Mouse (Mus musculus): ENCODE data around the gene Kcnh3. TPM values are rescaled to one million over a fixed set of nuclear protein-coding genes. Genes with fewer than 3 reads are reported as not detected.

The Kcnh3 gene
- polyA plus RNA-seq, 1 experiment from 2014 or later = 0.12 TPM

DNA sequence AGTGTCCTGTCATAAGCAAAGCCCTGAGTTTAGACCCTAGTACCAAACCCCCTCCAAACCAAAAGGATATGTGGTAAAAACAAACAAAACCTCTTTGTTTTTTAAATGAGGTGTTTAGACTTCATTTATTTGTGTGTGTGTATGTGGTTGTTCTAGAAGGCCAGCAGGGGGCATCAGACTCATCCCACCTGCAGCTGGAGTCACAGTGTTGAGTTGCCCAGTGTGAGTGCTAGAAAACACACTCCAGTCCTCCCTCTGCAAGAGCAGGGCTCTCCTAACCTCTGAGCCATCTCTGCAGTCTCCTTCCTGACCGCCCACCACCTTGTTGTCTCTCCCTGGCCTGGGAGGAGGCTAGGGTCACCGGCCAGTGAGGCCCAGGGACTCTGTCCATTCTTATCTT, 9.7 kb upstream of the Kcnh3 start:
- H3K9ac ChIP-seq (ENCODE audit: low read depth, low read length) = no peak overlapping the region
- DNase-seq (ENCODE audit: low spot score) (peak; percentile 35), ATAC-seq (ENCODE audit: low FRiP score) (no peak)
- no peak overlapping the region for H3K27ac ChIP-seq (ENCODE audit: low read depth, low read length)
- H3K27me3 ChIP-seq (ENCODE audit: control insufficient read depth, insufficient read depth, low read length) = peaks cover 4% of the 10 kb centered on the region; the same call in 1 of the 2 replicates
- no peaks in the 10 kb centered on the region for H3K4me1 ChIP-seq (replicated peaks; ENCODE audit: control insufficient read depth, insufficient read depth, low read length)
- peaks cover 2% of the 10 kb centered on the region; the same call in 1 of the 2 replicates for H3K36me3 ChIP-seq (ENCODE audit: control insufficient read depth, insufficient read depth, low read length)
- no peak overlapping the region for H3K4me3 ChIP-seq (ENCODE audit: low read depth, low read length)
- H3K4me2 ChIP-seq (replicated peaks; ENCODE audit: low read depth, low read length) = no peak overlapping the region
- WGBS = 84% methylated on average over 2 of the region's 2 CpGs
- H3K9me3 ChIP-seq (ENCODE audit: control insufficient read depth, low read length) = no peaks in the 10 kb centered on the region

- Histone ChIP-seq H3K27ac (ENCODE audit: low read depth, low read length) (no peak overlapping the region), H3K4me3 (ENCODE audit: low read depth, low read length) (no peak overlapping the region), H3K36me3 (ENCODE audit: control insufficient read depth, insufficient read depth, low read length) (peaks cover 2% of the 10 kb centered on the region; the same call in 1 of the 2 replicates), H3K4me1 (replicated peaks; ENCODE audit: control insufficient read depth, insufficient read depth, low read length) (no peaks in the 10 kb centered on the region), H3K27me3 (ENCODE audit: control insufficient read depth, insufficient read depth, low read length) (peaks cover 6% of the 10 kb centered on the region; the same call in 1 of the 2 replicates), H3K9me3 (ENCODE audit: control insufficient read depth, low read length) (no peaks in the 10 kb centered on the region), H3K4me2 (replicated peaks; ENCODE audit: low read depth, low read length) (no peak overlapping the region), H3K9ac (ENCODE audit: low read depth, low read length) (no peak overlapping the region)
- DNase-seq (ENCODE audit: low spot score) (no peak), ATAC-seq (ENCODE audit: low FRiP score) (no peak)
- WGBS = 82% methylated on average over 11 of the region's 11 CpGs
These were observed 8.8 kb upstream of the Kcnh3 start for GRCm38 (mm10) chr15:99215741-99216463.

- ATAC-seq (ENCODE audit: low FRiP score) (no peak), DNase-seq (ENCODE audit: low spot score) (no peak)
- 94% methylated on average over 4 of the region's 4 CpGs for WGBS
- H3K9ac ChIP-seq (ENCODE audit: low read depth, low read length) = no peak overlapping the region
- no peak overlapping the region for H3K4me3 ChIP-seq (ENCODE audit: low read depth, low read length)
- peaks cover 19% of the 10 kb centered on the region for H3K27me3 ChIP-seq (ENCODE audit: control insufficient read depth, insufficient read depth, low read length)
- H3K36me3 ChIP-seq (ENCODE audit: control insufficient read depth, insufficient read depth, low read length) = no peaks in the 10 kb centered on the region; the same call in 1 of the 2 replicates
- no peak overlapping the region for H3K4me2 ChIP-seq (replicated peaks; ENCODE audit: low read depth, low read length)
- H3K4me1 ChIP-seq (replicated peaks; ENCODE audit: control insufficient read depth, insufficient read depth, low read length) = 0 out of 2 replicates have a peak, but pooled peaks cover 2% of the 10 kb centered on the region
- no peak overlapping the region for H3K27ac ChIP-seq (ENCODE audit: low read depth, low read length)
- no peaks in the 10 kb centered on the region for H3K9me3 ChIP-seq (ENCODE audit: control insufficient read depth, low read length)
These were observed 7.0 kb upstream of the Kcnh3 start for GRCm38 (mm10) chr15:99217630-99218029.

DNA sequence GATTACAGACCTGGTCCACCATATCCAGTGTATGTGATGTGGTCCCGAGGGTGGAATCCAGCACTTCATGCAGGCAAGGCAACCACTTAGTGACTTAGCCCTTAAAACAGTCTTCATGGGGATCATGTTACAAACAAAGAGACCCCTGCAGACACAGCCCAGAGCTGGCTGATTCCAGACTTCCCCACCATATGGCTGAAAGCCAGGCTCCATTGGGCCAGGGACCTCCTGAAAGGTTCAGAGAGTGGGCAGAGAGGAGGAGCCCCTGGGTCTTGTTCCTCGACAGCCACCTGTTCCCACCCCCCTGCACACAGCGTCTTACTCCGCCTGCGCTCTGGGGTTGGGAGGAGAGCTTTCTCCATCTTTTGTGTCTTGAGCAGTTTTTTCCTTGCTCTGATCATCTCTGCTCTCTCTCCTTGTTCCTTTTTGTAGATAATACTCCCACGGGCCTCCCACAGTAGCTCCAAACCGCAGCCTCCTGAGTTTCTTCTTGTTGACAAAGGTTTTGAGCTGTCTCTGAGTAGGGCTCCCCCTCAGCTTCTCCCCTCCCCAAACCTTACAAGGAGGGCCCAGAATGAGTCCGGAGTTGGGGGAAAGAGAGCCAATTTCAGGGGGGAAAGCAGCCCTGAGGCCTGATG, 3.2 kb upstream of the Kcnh3 start:
- Histone ChIP-seq H3K27ac (ENCODE audit: low read depth, low read length) (no peak overlapping the region), H3K9ac (ENCODE audit: low read depth, low read length) (no peak overlapping the region), H3K36me3 (ENCODE audit: control insufficient read depth, insufficient read depth, low read length) (no peaks in the 10 kb centered on the region), H3K27me3 (ENCODE audit: control insufficient read depth, insufficient read depth, low read length) (peaks cover 55% of the 10 kb centered on the region), H3K4me1 (replicated peaks; ENCODE audit: control insufficient read depth, insufficient read depth, low read length) (peaks cover 19% of the 10 kb centered on the region), H3K4me2 (replicated peaks; ENCODE audit: low read depth, low read length) (no peak overlapping the region), H3K4me3 (ENCODE audit: low read depth, low read length) (no peak overlapping the region), H3K9me3 (ENCODE audit: control insufficient read depth, low read length) (no peaks in the 10 kb centered on the region)
- no peak for ATAC-seq (ENCODE audit: low FRiP score)
- peak; percentile 45 for DNase-seq (ENCODE audit: low spot score)
- WGBS = 7% methylated on average over 8 of the region's 8 CpGs

DNA sequence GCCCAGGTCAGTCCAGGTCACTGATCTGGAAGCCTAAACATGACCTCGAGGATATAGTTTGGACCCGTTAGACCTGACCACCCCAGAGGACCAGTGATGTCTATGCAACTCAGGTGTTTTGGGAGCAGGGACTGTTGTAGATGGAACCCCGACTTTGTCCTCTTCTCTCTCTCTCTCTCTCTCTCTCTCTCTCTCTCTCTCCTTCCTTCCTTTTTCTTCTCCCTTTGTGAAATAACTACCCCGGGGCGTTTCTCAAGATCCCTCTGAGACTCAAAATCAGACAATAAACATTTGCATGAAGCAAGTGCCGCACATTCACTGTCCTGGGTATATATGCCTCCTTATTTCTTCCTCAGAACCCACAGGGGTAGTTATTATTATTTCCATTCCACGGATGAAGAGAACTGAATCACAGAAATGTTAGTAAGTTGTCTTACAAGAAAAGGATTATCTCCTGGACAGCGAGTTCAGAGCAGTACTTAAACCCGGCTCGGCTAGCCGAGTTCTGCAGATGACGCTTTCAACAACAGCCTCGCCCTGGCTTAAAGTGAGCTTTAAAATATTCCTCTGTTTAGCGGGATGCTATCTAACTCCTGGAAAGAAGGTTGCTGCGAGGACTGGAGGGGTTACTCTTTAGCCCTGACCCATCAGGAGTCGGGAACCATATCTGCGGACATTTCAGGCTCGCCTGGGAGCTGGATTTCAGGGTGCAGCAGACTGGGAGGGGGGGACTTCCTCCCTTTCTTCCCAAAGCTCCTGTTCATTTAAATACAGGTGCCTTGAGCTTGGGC, 1.7 kb upstream of the Kcnh3 start:
- no peak overlapping the region; the same call in 1 of the 2 replicates for H3K9ac ChIP-seq (ENCODE audit: low read depth, low read length)
- peak overlapping the region; percentile 56 for H3K4me2 ChIP-seq (replicated peaks; ENCODE audit: low read depth, low read length)
- H3K4me1 ChIP-seq (replicated peaks; ENCODE audit: control insufficient read depth, insufficient read depth, low read length) = peaks cover 19% of the 10 kb centered on the region
- peak overlapping the region; percentile 33 for H3K4me3 ChIP-seq (ENCODE audit: low read depth, low read length)
- H3K27ac ChIP-seq (ENCODE audit: low read depth, low read length) = no peak overlapping the region
- H3K9me3 ChIP-seq (ENCODE audit: control insufficient read depth, low read length) = no peaks in the 10 kb centered on the region
- no peak for ATAC-seq (ENCODE audit: low FRiP score)
- 7% methylated on average over 18 of the region's 18 CpGs for WGBS
- no peaks in the 10 kb centered on the region for H3K36me3 ChIP-seq (ENCODE audit: control insufficient read depth, insufficient read depth, low read length)
- H3K27me3 ChIP-seq (ENCODE audit: control insufficient read depth, insufficient read depth, low read length) = peaks cover 71% of the 10 kb centered on the region
- no peak for DNase-seq (ENCODE audit: low spot score)

- no peaks in the 10 kb centered on the region for H3K36me3 ChIP-seq (ENCODE audit: control insufficient read depth, insufficient read depth, low read length)
- peak overlapping the region; percentile 33 for H3K4me3 ChIP-seq (ENCODE audit: low read depth, low read length)
- DNase-seq (ENCODE audit: low spot score) (peak; percentile 68), ATAC-seq (ENCODE audit: low FRiP score) (no peak)
- H3K27ac ChIP-seq (ENCODE audit: low read depth, low read length) = no peak overlapping the region
- no peaks in the 10 kb centered on the region for H3K9me3 ChIP-seq (ENCODE audit: control insufficient read depth, low read length)
- H3K4me2 ChIP-seq (replicated peaks; ENCODE audit: low read depth, low read length) = peak overlapping the region; percentile 56
- H3K27me3 ChIP-seq (ENCODE audit: control insufficient read depth, insufficient read depth, low read length) = peaks cover 76% of the 10 kb centered on the region
- WGBS = under 1% methylated on average over 41 of the region's 46 CpGs
- peak overlapping the region; percentile 11; the same call in 1 of the 2 replicates for H3K9ac ChIP-seq (ENCODE audit: low read depth, low read length)
- peaks cover 19% of the 10 kb centered on the region for H3K4me1 ChIP-seq (replicated peaks; ENCODE audit: control insufficient read depth, insufficient read depth, low read length)
These were observed 965 bp upstream of the Kcnh3 start for GRCm38 (mm10) chr15:99223585-99224207.

DNA sequence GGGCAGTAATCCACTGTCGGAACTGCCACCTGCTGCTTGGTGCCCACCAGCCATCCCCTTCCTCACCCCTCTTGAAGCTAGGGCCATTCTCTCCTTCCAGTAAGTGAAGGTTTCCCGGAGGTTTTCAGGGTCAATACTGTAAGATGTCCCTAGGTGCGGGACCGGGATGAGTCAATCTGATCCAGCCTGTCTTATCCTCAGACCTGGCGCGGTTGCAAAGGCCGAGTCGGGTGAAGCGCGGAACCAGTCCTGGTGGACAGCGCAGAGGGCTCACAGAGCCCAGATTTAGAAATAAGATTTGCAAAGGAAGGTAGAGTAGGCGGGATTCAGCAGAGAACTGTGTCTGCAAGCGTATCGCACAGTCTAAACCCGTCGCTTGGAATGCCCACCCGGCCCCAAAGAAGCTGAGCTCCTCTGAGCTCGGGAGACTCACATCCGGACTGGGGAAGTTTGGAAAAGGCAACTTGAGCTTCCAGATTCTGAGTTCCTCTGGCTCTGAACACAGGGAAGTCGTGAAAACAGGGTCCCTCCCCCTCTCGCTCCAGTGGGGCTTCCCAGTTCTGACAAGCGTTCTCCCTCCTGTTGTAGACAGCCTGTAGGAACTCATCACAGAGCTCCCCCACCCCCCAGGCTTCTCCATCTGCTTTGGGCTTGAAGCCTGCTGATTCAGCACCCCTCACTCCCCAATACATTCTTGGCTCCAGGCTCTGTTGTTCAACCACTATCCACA, 585 bp downstream of the Kcnh3 start:
- Histone ChIP-seq H3K9me3 (ENCODE audit: control insufficient read depth, low read length) (no peaks in the 10 kb centered on the region), H3K36me3 (ENCODE audit: control insufficient read depth, insufficient read depth, low read length) (no peaks in the 10 kb centered on the region), H3K4me3 (ENCODE audit: low read depth, low read length) (peak overlapping the region; percentile 33), H3K4me2 (replicated peaks; ENCODE audit: low read depth, low read length) (peak overlapping the region; percentile 56; the same call in 1 of the 2 replicates), H3K9ac (ENCODE audit: low read depth, low read length) (no peak overlapping the region), H3K27me3 (ENCODE audit: control insufficient read depth, insufficient read depth, low read length) (peaks cover 76% of the 10 kb centered on the region), H3K4me1 (replicated peaks; ENCODE audit: control insufficient read depth, insufficient read depth, low read length) (peaks cover 19% of the 10 kb centered on the region), H3K27ac (ENCODE audit: low read depth, low read length) (no peak overlapping the region)
- WGBS = 2% methylated on average over 22 of the region's 22 CpGs
- ATAC-seq (ENCODE audit: low FRiP score) = no peak
- DNase-seq (ENCODE audit: low spot score) = peak; percentile 56

- Histone ChIP-seq H3K9me3 (ENCODE audit: control insufficient read depth, low read length) (no peaks in the 10 kb centered on the region), H3K27me3 (ENCODE audit: control insufficient read depth, insufficient read depth, low read length) (peaks cover 76% of the 10 kb centered on the region), H3K9ac (ENCODE audit: low read depth, low read length) (no peak overlapping the region), H3K4me1 (replicated peaks; ENCODE audit: control insufficient read depth, insufficient read depth, low read length) (peaks cover 19% of the 10 kb centered on the region), H3K4me3 (ENCODE audit: low read depth, low read length) (no peak overlapping the region), H3K4me2 (replicated peaks; ENCODE audit: low read depth, low read length) (no peak overlapping the region), H3K36me3 (ENCODE audit: control insufficient read depth, insufficient read depth, low read length) (no peaks in the 10 kb centered on the region), H3K27ac (ENCODE audit: low read depth, low read length) (no peak overlapping the region)
- DNase-seq (ENCODE audit: low spot score) (peak; percentile 24), ATAC-seq (ENCODE audit: low FRiP score) (no peak)
- 18% methylated on average over 14 of the region's 14 CpGs for WGBS
These were observed 1.4 kb downstream of the Kcnh3 start for GRCm38 (mm10) chr15:99226090-99226489.
